Mouse (Mus musculus): ENCODE results near the gene A730049H05Rik. TPM values are rescaled to one million over a fixed set of nuclear protein-coding genes. Genes with fewer than 3 reads are reported as not detected.

A730049H05Rik gene
- total RNA-seq, 2 experiments from 2014 or later: 0.19 TPM; not detected in 1

DNA sequence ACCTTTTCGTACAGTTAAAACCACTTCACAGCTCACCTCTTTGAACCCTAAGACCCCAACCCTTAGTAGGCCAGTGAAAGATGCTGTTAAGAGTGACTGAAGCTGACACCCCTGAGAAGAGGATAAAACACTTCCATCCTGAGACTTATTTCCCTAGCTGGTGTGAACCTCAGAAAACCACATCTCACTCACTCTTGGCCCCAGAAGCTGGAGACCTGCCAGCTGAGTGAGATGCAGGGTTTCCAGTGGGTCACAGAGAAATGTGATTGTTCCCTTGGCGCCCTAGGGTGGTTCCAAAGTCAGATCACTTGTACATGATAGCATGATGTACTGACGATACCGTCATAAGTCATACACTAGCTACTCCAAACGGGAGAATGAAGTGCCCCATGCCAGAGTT, 66.2 kb downstream of the A730049H05Rik start:
- no peak for DNase-seq

DNA sequence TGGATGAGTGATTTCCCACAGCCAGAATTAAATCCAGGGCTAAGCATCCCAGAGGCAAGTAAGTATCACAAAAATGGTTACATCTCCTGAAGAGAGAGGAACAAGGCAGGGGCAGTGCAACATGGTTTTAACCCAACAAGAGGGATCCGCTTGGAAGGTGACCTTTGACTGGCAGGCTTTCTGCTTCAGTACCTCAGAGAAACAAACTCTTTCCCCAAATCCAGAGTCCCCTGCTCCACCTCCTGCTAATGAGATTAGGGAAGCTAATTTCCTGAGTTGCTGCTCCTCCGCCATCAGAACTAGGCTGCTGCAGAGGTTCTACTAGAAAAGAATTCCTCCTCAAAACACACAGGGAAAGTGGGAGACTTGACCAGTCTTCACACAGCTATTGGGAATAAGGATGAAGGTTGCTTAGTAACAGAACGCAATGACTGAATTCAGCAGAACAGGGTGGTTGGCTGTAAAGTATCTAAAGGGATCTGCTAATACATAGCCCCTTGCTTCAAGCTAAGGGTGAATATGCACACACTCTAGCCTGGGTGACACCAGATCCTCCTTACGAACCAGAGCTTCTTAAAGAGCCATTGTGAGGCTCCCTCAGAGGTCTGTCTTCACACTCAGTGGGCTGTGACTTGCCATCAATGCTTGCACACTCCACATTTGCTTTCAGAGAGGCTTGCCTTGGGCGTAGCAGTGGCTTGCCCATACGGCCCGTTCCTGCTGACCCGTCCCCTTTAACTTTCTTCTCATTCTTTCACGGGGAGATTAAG, 67.0 kb downstream of the A730049H05Rik start:
- DNase-seq: no peak

DNA sequence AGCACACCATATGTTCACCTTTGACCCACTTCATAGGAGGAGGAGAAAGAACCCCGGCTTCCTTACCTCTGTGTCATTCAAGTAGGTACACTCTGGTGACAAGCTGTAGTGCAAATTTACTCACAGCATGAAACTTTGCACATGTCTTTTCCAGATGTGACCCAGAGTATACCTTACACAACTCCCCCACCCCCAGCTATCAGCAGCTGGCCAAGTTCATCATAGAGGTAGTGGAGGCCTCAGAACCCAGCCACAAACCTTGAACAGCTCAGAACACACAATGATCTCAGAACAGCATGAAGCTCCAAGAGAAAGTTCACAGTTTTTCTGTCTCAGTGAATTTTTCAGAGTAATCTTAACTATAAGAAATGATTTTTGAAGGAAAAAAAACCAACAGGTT, 75.3 kb downstream of the A730049H05Rik start:
- no peak for DNase-seq

Other genes starting within 250 kb of the A730049H05Rik start
- 1 to 10 TPM; 1.8 to 2.4 TPM for gene Prickle2, start 110.3 kb upstream of the A730049H05Rik start, total RNA-seq (2021)
- under 1 TPM; 0.48 to 0.74 TPM for gene Gm15737, start 52.9 kb downstream of the A730049H05Rik start, total RNA-seq (2021)
- 1 to 10 TPM; 7.8 to 8.3 TPM for gene Adamts9, start 127.0 kb downstream of the A730049H05Rik start, total RNA-seq (2021)

Data from gastrocnemius, postnatal 25 days (tissue).